Mouse (Mus musculus) inflammation-experienced regulatory T-cells, adult 6 months (primary cell): ENCODE data around the gene Tm4sf20. TPM values are rescaled to one million over a fixed set of nuclear protein-coding genes. Genes with fewer than 3 reads are reported as not detected.

Source experiments
- polyA plus RNA-seq, 3 experiments: library from polyadenylated mRNA; unstranded; fragments of 100-300 nt; shearing (Covaris generic); gene quantifications; one replicate each; pipeline ENCODE4 v1.2.1; 2017

Gene Tm4sf20
- polyA plus RNA-seq, 3 experiments from 2014 or later: 0.40 to 1.1 TPM; not detected in 1

Other genes with a start within 250 kb of the Tm4sf20 start
- under 1 TPM; 0.05 to 0.40 (median 0.33) TPM for gene Col4a4, start 181.6 kb downstream of the Tm4sf20 start, polyA plus RNA-seq
- gene Col4a3, start 181.5 kb downstream of the Tm4sf20 start, polyA plus RNA-seq: under 1 TPM in 1 of 3 experiments, not detected in 2; 0.10 TPM
- 100 to 1,000 TPM in 1 of 3 experiments, 10 to 100 TPM in 2; 83.4 to 108 (median 89.5) TPM for gene Mff, start 43.6 kb downstream of the Tm4sf20 start, polyA plus RNA-seq
- gene Gm47791, start 2.8 kb upstream of the Tm4sf20 start, polyA plus RNA-seq: not detected
- gene Agfg1, start 71.0 kb upstream of the Tm4sf20 start, polyA plus RNA-seq: 10 to 100 TPM; 32.2 to 33.2 (median 32.6) TPM
- 1 to 10 TPM in 2 of 3 experiments, under 1 TPM in 1; 0.60 to 2.2 (median 1.1) TPM for gene A030005L19Rik, start 144.9 kb upstream of the Tm4sf20 start, polyA plus RNA-seq
- gene A030014E15Rik, start 156.5 kb upstream of the Tm4sf20 start, polyA plus RNA-seq: not detected
- gene Gm6217, start 162.9 kb upstream of the Tm4sf20 start, polyA plus RNA-seq: not detected
- not detected for gene A030003K21Rik, start 174.9 kb upstream of the Tm4sf20 start, polyA plus RNA-seq
- not detected for gene Gm7544, start 187.6 kb upstream of the Tm4sf20 start, polyA plus RNA-seq
- gene Gm47955, start 191.8 kb upstream of the Tm4sf20 start, polyA plus RNA-seq: not detected
- gene Gm47959, start 232.1 kb upstream of the Tm4sf20 start, polyA plus RNA-seq: not detected